Mouse (Mus musculus): Measurements from ENCODE around the gene Zfp933.
"Not testable (repeated sequence)": the region's sequence is repeated elsewhere in the genome, so short reads cannot be mapped to it uniquely, and the experiment has no call there.

Gene Zfp933

GRCm38 (mm10) chr4:147847614-147848583, at the start of gene Zfp933:
Gene Zfp933, minus strand, starts transcription at chr4:147848366.
- peak in 1 of 2 experiments; percentile 31 for DNase-seq (ENCODE audit: low spot score in 2 of 2)

- DNase-seq (ENCODE audit: low spot score in 2 of 2): no peak
These were observed 49.2 kb upstream of the Zfp933 start for GRCm38 (mm10) chr4:147897348-147897747.

GRCm38 (mm10) chr4:147896411-147896810, 48.2 kb upstream of the Zfp933 start:
- no peak for DNase-seq (ENCODE audit: low spot score in 2 of 2)

GRCm38 (mm10) chr4:147895815-147896330, 47.7 kb upstream of the Zfp933 start:
- DNase-seq (ENCODE audit: low spot score in 2 of 2): no peak

- DNase-seq (ENCODE audit: low spot score in 2 of 2): no peak
These were observed 42.2 kb upstream of the Zfp933 start for GRCm38 (mm10) chr4:147890341-147890740.

GRCm38 (mm10) chr4:147888237-147888636, 40.1 kb upstream of the Zfp933 start:
- no peak for DNase-seq (ENCODE audit: low spot score in 2 of 2)

- DNase-seq (ENCODE audit: low spot score in 2 of 2): no peak
These were observed 39.1 kb upstream of the Zfp933 start for GRCm38 (mm10) chr4:147887277-147887676.

- DNase-seq (ENCODE audit: low spot score in 2 of 2): no peak
These were observed 38.0 kb upstream of the Zfp933 start for GRCm38 (mm10) chr4:147886158-147886557.

GRCm38 (mm10) chr4:147884138-147884537, 36.0 kb upstream of the Zfp933 start:
- DNase-seq (ENCODE audit: low spot score in 2 of 2): no peak

- DNase-seq (ENCODE audit: low spot score in 2 of 2): no peak
These were observed 34.9 kb upstream of the Zfp933 start for GRCm38 (mm10) chr4:147883041-147883440.

- no peak for DNase-seq (ENCODE audit: low spot score in 2 of 2)
These were observed 33.6 kb upstream of the Zfp933 start for GRCm38 (mm10) chr4:147881792-147882191.

GRCm38 (mm10) chr4:147879865-147880264, 31.7 kb upstream of the Zfp933 start:
- DNase-seq (ENCODE audit: low spot score in 2 of 2): no peak

GRCm38 (mm10) chr4:147879456-147879855, 31.3 kb upstream of the Zfp933 start:
- DNase-seq (ENCODE audit: low spot score in 2 of 2): no peak

- DNase-seq (ENCODE audit: low spot score in 2 of 2): no peak
These were observed 30.4 kb upstream of the Zfp933 start for GRCm38 (mm10) chr4:147878537-147878936.

GRCm38 (mm10) chr4:147875852-147876575, 27.8 kb upstream of the Zfp933 start:
- no peak for DNase-seq (ENCODE audit: low spot score in 2 of 2)

GRCm38 (mm10) chr4:147869238-147869637, 21.1 kb upstream of the Zfp933 start:
- no peak for DNase-seq (ENCODE audit: low spot score in 2 of 2)

GRCm38 (mm10) chr4:147868450-147869031, 20.4 kb upstream of the Zfp933 start, which contains the start of the genes Miip and Fv1:
Gene Miip, minus strand, starts transcription at chr4:147868816.
Gene Fv1, plus strand, starts transcription at chr4:147868979.
- peak; percentile 83 to 85 for DNase-seq (ENCODE audit: low spot score in 2 of 2)

GRCm38 (mm10) chr4:147867563-147868449, 19.6 kb upstream of the Zfp933 start:
- DNase-seq (ENCODE audit: low spot score in 2 of 2): no peak

- DNase-seq (ENCODE audit: low spot score in 2 of 2): not testable (repeated sequence)
These were observed 18.6 kb upstream of the Zfp933 start for GRCm38 (mm10) chr4:147866793-147867192.

- DNase-seq (ENCODE audit: low spot score in 2 of 2): no peak
These were observed 17.9 kb upstream of the Zfp933 start for GRCm38 (mm10) chr4:147866056-147866455.

GRCm38 (mm10) chr4:147865651-147866050, 17.5 kb upstream of the Zfp933 start:
- DNase-seq (ENCODE audit: low spot score in 2 of 2): no peak
